Mouse (Mus musculus): Measurements from ENCODE around the gene C330021F23Rik. TPM values are rescaled to one million over a fixed set of nuclear protein-coding genes. Genes with fewer than 3 reads are reported as not detected.
"Not testable (repeated sequence)": the region's sequence is repeated elsewhere in the genome, so short reads cannot be mapped to it uniquely, and the experiment has no call there.

C330021F23Rik gene
- polyA plus RNA-seq (2012; rRNA removed): 2.8 and 3.2 TPM in 2 replicates

GRCm38 (mm10) chr8:3567641-3568371 is at the start of gene C330021F23Rik:
TSS of gene C330021F23Rik (plus strand) at chr8:3567990.
- no peak for DNase-seq (ENCODE audit: low read depth)

- no peak for DNase-seq (ENCODE audit: low read depth)
These were observed 45.6 kb upstream of the C330021F23Rik start for GRCm38 (mm10) chr8:3522007-3522697.

DNA sequence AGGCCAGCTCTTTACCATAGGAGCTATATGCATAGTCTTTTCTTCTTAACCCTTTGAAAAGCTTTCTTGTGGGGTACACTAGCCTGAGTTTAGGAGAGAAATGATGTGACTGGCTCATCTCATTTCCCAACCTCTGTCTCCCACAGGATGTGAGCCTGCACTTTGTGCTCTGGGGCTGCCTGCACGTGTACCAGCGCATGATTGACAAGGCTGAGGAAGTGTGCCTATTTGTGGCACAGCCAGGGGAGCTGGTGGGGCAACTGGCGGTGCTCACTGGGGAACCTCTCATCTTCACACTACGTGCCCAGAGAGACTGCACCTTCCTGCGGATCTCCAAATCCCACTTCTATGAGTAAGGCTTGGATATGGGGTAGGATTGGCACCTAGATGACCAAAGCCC is 37.0 kb upstream of the C330021F23Rik start:
- DNase-seq (ENCODE audit: low read depth): no peak

DNA sequence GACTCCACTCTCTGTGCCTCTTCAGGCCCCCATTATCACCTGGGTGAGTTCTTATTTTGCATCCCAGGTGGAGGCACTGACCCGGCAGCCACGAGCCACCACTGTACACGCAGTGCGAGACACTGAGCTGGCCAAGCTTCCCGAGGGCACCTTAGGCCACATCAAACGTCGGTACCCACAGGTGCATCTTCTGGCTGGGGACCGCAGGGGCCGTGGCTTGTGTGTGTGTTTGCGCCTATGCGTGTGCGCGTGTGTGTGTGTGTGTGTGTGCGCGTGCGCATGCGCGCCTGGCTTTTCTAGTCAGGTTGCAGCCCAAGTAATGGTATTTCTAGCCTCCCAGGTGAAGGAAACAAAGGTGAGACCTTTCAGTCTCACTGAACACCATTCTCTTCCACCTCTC is 35.9 kb upstream of the C330021F23Rik start:
- no peak for DNase-seq (ENCODE audit: low read depth)

DNA sequence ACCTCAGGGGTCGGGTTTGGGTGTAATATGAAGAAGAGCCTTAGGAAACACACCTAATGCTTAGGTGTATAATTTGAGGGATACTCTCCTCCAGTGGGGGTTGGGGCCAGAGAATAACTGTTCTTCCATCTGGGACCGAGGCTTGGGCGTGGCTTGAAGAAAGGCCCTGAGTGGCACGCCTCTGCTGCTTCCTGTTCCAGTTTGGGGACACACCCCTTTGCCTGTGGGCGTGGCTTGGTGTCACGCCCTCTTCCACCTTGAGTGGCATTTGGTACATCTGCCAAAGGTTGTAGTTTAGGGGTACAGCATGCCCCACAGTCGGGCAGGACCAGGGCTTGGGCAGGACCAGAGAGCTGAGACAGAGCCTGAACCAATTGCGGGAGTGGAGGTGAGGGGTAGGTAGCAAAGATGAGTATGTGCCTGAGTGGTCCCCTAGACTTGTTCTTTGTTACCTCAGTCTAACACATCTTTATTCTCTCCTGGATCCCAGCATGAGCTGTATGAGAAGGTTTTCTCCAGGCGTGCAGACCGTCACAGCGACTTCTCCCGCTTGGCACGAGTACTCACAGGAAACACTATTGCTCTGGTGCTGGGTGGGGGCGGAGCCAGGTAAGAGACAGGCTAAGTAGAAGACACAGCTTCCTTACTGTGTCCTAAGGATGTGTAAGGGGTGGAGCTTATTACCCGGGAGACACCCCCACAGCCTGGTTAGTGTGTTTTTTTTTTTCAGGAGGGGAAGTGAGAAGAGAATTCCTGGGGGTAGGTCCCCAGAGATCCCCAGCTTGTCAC is 31.5 kb upstream of the C330021F23Rik start:
- no peak for DNase-seq (ENCODE audit: low read depth)

DNA sequence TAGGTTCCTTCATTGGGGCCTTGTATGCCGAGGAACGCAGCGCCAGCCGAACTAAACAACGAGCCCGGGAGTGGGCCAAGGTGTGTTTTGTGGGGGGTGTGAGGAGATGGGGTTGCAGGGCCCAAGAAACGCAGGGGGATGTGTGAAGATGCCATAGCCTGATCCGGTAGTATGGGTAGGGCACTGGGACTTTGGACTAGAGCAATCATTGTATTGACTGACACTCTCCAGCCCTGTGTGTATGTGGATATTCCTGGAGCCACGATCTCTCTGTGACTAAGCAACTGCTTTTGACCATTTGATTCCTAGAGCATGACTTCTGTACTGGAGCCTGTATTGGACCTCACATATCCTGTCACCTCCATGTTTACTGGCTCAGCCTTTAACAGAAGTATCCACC is 30.9 kb upstream of the C330021F23Rik start:
- DNase-seq (ENCODE audit: low read depth): no peak

DNA sequence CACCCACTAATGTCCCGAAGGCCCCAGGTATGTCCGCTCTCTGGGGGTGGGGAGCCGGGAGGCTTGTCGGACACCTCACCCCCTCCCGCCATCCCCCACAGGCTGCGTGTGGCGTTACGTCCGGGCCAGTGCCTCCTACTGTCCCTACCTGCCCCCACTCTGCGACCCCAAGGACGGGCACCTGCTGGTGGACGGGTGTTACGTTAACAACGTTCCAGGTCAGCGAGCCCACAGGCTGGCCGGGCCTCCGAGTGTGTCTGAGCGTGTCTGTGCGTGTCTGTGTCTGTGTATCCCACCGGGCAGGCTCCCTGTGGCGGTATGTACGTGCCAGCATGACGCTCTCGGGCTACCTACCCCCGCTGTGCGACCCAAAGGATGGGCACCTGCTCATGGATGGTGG is 30.1 kb upstream of the C330021F23Rik start:
- no peak for DNase-seq (ENCODE audit: low read depth)

DNA sequence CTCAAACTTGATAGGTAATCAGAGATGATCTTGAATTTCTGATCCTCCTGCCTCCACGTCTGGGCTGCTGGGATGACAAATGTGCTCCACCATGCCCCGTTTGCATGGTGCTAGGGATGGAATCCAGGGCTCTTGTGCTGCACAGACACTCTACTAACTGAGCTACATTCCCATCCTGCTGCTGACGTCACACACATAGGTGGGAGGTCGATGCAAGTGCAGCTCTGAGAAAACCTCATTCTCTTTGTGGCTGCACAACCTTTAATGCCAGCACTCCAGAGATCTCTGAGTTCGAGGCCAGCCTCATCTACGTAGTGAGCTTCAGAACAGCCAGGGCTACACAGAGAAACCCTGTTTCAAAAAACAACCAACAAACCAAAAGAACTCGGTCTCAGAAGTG is 28.6 kb upstream of the C330021F23Rik start:
- no peak for DNase-seq (ENCODE audit: low read depth)

GRCm38 (mm10) chr8:3540076-3540475 is 27.7 kb upstream of the C330021F23Rik start:
- no peak for DNase-seq (ENCODE audit: low read depth)

DNA sequence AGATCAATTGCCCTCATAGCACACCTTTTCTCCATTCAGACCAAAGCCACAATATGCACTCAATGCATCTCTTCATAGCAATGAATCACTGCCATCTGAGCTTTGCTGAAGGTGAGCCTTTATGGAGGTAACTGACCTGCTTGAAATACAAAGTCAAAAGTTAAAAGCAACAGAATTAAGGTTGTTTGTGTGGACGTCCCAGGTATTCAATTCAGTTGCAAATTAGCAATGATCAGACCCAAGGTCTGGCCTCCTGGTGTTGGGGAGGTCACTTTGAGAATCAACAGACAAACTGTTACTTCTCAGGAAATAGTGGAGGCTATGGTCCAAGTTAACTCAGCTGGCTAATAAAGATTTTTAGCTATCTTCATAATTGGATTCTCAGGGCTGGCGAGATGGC is 21.3 kb upstream of the C330021F23Rik start:
- no peak for DNase-seq (ENCODE audit: low read depth)

GRCm38 (mm10) chr8:3552240-3552639 is 15.6 kb upstream of the C330021F23Rik start:
- no peak for DNase-seq (ENCODE audit: low read depth)

- DNase-seq (ENCODE audit: low read depth): no peak
These were observed 11.7 kb upstream of the C330021F23Rik start for GRCm38 (mm10) chr8:3556114-3556513.

GRCm38 (mm10) chr8:3568378-3568777 is 588 bp downstream of the C330021F23Rik start:
- no peak for DNase-seq (ENCODE audit: low read depth)

DNA sequence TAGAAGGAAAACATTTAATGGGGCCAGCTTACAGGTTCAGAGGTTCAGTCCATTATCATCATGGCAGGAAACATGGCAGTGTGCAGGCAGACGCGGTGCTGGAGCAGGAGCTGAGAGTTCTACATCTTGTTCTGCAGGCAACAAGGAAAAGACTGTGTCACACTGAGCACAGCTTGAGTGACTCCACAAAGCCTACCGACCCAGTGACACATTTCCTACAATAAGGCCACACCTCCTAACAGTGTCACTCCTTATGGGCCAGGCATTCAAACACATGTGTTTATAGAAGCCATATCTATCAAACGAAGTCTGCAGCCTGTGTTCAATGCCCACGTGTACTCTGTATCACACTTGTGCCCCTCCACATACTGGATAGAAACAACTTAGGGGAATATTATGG is 2.0 kb downstream of the C330021F23Rik start:
- DNase-seq (ENCODE audit: low read depth): no peak

DNA sequence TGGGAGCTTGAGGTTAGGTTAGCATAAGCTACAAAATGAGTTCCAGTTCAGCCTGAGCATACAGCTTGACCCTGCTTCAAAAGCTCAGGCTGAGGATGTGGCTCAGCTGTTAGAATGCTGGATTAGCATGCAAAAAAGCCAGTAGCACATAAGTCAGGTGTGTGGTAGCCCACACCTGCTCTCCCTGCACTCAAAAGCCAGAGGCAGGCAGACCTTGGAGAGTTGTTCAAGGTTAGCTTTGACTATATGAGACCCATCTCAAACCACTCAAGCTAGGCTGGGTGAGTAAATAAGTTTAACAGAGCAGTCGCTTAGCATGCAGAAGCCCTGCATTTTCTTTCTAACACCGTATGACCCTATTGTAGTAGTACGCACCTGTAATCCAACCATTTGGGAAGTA is 6.8 kb downstream of the C330021F23Rik start:
- DNase-seq (ENCODE audit: low read depth): no peak

GRCm38 (mm10) chr8:3576211-3576960 is 8.6 kb downstream of the C330021F23Rik start:
- peak; percentile 58 for DNase-seq (ENCODE audit: low read depth)

DNA sequence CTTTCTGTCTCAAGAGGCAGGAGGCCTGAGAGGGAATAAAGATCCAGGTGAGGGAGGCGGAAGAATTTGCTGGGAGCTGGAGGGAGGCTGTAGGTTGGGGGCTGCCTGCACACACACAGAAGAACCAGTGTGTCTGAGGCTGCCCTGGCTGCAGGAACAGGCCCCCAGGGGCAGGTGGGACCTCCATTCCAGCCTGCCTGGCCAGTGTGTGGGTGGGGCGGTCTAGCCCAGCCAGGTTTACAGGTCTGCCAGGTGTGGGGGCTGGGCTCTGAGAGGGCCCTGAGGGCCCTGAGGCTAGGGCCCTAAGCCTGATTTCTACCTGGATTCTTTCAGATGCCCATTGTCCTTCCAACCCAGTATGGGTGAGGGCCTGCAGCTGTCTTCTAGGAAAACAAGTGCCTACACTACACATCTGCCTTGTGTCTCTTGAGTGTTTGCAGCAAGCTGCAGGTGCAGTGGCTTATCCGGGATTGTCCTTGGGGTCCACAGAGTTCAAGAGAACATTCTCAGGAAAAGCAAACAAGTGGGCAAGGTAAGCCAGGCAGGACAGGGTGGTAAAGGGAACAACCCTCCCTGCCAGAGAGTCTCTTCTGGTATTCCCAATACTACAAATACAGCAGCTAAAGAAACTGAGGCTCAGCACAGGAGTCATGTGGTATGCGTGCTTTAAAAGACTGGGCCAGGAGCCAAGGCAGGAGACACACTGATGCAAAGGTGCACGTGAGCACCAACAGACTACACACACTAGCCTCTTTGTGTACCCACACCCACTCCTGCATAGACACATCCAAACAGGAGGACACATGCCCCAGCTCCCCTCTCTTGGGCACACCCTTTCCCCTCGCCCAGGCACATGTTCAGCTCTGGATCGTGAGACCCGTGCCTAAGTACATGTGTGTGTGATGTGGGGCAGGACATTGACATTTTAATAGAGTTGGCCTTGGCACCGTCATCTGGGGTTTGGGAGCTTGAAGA is 11.9 kb downstream of the C330021F23Rik start:
- DNase-seq (ENCODE audit: low read depth): peak; percentile 41

- not testable (repeated sequence) for DNase-seq (ENCODE audit: low read depth)
These were observed 14.2 kb downstream of the C330021F23Rik start for GRCm38 (mm10) chr8:3581961-3582360.

- no peak for DNase-seq (ENCODE audit: low read depth)
These were observed 18.7 kb downstream of the C330021F23Rik start for GRCm38 (mm10) chr8:3586452-3586851.

- DNase-seq (ENCODE audit: low read depth): no peak
These were observed 19.2 kb downstream of the C330021F23Rik start, which contains the start of gene Camsap3 for GRCm38 (mm10) chr8:3586993-3587390. TSS of gene Camsap3 (plus strand) at chr8:3587293.

Data from gonadal fat pad, adult 2 months (tissue).